Mouse (Mus musculus): ENCODE results near the gene Fam181a.

DNA sequence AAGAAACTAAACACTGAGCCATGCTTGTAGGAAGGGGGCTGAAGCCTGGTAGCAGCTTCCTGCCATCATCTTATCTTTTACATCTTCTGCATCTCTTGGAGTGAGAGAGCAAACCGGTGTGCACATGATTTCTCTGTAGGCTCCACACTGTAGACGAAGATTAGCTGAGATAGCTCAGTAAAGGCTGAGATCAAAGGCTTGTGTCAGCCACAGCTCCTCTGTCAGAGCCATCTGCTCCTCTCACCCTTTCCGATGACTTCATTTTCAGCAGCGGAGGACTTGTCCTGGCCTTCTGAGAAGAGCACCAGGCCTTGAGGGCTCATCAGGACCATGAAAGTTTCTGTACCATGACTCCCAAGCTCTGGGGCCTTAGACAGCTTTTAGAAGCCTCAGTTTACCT, 20.7 kb downstream of the Fam181a start:
- TF ChIP-seq CTCF (IDR thresholded peaks at IDR 0.05; ENCODE audit: insufficient read depth, low read length) (no peak), POLR2A (IDR thresholded peaks at IDR 0.05; ENCODE audit: borderline replicate concordance, extremely low read depth, low read depth, low read length) (no peak)

Measured in lung, adult 2 months (tissue).